Mouse (Mus musculus) adrenal gland, adult 8-10 months (tissue): ENCODE data around the gene Olfr390. TPM values are rescaled to one million over a fixed set of nuclear protein-coding genes. Genes with fewer than 3 reads are reported as not detected.

Experiments
- DNase-seq: peaks from one replicate; pipeline ENCODE4 v3.0.0; 2022
- total RNA-seq, 4 experiments: library from RNA; stranded (reverse); gene quantifications; 2 replicates each; pipeline ENCODE4 v1.2.4; 2022

Gene Olfr390
- total RNA-seq: not detected

- no peak for DNase-seq
Measured at GRCm38 (mm10) chr11:73782664-73783063, at the start of gene Olfr390. TSS of gene Olfr390 (plus strand) at chr11:73782964.

- no peak for DNase-seq
Measured at GRCm38 (mm10) chr11:73759115-73759514, 23.6 kb upstream of the Olfr390 start.

- DNase-seq: no peak
Measured at GRCm38 (mm10) chr11:73780613-73781012, 2.2 kb upstream of the Olfr390 start, which contains the start of gene Olfr389. TSS of gene Olfr389 (minus strand) at chr11:73780713.

GRCm38 (mm10) chr11:73802952-73803351 lies 20.2 kb downstream of the Olfr390 start, which contains the start of gene Olfr391-ps:
TSS of gene Olfr391-ps (minus strand) at chr11:73803052.
- no peak for DNase-seq

GRCm38 (mm10) chr11:73816949-73817348 lies 34.2 kb downstream of the Olfr390 start, which contains the start of gene Olfr392:
TSS of gene Olfr392 (minus strand) at chr11:73817049.
- no peak for DNase-seq

Other genes starting within 250 kb of the Olfr390 start
- gene Olfr385, start 190.0 kb upstream of the Olfr390 start, total RNA-seq: not detected
- gene Olfr384, start 184.4 kb upstream of the Olfr390 start, total RNA-seq: under 1 TPM in 1 of 4 experiments, not detected in 3; 0.31 TPM
- not detected for gene Zfp735, start 94.2 kb upstream of the Olfr390 start, total RNA-seq
- gene Olfr389, start 2.3 kb upstream of the Olfr390 start, total RNA-seq: not detected
- not detected for gene Olfr391-ps, start 20.1 kb downstream of the Olfr390 start, total RNA-seq
- not detected for gene Olfr392, start 34.1 kb downstream of the Olfr390 start, total RNA-seq
- gene Olfr393, start 68.5 kb downstream of the Olfr390 start, total RNA-seq: not detected
- gene Olfr394, start 107.8 kb downstream of the Olfr390 start, total RNA-seq: not detected
- gene Olfr395, start 126.3 kb downstream of the Olfr390 start, total RNA-seq: not detected
- not detected for gene Olfr23, start 153.7 kb downstream of the Olfr390 start, total RNA-seq
- gene Olfr397, start 177.9 kb downstream of the Olfr390 start, total RNA-seq: not detected
- not detected for gene Olfr398, start 207.4 kb downstream of the Olfr390 start, total RNA-seq